Mouse (Mus musculus) heart, postnatal 4 days (tissue): ENCODE data around the gene Ccr3. TPM values are rescaled to one million over a fixed set of nuclear protein-coding genes. Genes with fewer than 3 reads are reported as not detected.
"Not testable (repeated sequence)": the region's sequence is repeated elsewhere in the genome, so short reads cannot be mapped to it uniquely, and the experiment has no call there.

ENCODE experiments used
- DNase-seq: peaks from one replicate; pipeline ENCODE4 v3.0.0; 2021
- total RNA-seq, 2 experiments: library from RNA; stranded (reverse); gene quantifications; 2 replicates each; pipeline ENCODE4 v1.2.3; 2021

Ccr3 gene
- total RNA-seq, 2 experiments from 2014 or later, result not detected

DNA sequence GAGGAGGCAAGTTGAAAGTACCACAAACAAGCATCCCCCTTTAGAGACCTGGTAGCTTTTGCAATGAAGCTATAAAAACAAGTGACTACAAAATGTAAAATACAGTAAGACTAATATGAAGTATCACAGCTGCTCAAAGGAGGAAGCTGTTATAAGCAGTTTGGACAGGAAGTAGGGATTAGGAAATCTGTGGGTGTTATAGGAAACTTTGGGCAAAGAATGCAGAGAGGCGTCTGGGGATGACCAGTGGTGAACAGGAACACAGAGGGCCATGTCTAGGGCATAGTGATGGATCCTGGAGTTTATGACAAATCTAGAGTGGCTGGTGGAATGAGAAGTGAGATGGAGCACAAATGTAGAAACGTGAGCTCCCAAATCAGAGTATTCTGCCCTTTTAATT, 31.8 kb downstream of the Ccr3 start:
- DNase-seq, result no peak

DNA sequence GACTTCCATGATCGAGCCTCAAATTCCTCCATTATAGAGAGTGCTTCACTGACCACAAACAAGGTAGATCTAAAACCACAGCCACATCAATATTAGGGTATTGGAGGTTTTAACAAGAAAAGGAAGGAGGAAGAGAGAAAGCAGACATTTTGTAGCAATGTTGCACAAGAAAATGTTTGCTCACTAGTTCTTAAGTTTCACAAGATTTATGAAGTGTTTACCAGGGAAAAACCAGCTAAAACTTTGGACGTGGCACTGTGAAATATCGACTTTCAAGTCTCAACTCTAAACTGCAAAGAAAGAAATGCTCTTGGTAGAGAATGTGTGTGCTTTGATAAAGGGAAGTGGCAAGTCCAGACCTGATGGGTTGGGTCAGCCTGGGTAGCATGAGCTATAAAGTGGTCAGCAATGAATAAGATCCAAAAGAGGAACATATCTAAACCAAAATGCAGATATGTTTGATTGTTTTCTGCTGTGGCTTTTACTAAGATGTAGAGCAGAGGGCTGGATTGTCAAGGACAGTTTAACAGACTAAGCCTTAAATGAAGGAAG, 34.5 kb downstream of the Ccr3 start:
- DNase-seq, result no peak

DNA sequence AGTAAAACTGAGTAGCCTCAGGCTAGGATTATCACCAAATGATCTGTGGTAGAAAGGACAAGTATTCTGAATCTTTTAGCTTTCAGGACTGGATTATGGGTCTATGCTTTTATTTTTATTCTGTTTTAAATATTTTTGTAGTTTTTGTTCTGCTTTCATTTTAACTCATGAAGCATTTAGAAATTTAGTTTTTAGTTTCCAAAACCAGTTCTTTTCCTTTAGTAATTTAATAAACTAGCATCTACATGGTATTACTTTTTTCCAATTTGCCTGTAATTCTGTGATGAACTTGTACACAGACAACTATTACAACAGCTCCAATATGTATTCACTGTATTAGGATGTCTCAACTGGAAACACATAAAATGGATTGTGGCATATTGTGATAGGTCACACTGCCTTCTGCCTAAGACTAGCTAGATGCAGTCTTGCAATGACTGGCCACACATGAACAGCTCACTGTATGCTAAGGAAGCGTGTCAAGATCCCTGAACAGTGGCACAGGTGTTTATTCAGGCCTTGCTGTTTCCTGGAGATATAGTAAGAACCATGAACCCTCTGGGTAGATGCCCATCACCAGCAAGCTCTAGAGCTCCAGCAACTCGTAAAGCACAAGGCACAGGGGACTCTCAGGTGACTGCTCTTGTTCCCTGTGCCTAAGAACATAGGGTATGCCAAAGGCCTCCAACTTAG, 38.0 kb downstream of the Ccr3 start:
- DNase-seq, result no peak

DNA sequence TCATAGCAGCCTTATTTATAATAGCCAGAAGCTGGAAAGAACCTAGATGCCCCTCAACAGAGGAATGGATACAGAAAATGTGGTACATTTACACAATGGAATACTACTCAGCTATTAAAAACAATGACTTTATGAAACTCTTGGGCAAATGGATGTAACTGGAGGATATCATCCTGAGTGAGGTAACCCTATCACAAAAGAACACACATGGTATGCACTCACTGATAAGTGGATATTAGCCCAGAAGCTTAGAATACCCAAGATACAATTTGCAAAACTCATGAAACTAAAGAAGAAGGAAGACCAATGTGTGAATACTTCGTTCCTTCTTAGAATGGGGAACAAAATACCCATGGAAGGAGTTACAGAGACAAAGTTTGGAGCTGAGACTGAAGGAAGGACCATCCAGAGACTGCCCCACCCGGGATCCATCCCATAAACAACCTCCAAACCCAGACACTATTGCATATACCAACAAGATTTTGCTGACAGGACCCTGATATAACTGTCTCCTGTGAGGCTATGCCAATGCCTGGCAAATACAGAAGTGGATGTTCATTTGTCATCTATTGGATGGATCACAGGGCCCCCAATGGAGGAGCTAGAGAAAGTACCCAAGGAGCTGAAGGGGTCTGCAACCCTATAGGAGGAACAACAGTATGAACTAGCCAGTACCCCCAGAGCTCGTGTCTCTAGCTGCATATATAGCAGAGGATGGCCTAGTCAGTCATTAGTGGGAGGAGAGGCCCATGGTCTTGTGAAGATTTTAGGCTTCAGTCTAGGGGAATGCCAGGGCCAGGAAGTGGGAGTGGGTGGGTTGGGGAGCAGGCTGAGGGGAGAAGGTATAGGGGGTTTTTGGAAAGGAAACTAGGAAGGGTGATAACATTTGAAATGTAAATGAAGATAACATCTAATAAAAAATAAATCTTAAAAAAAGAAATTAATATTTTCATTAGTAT, 40.0 kb downstream of the Ccr3 start:
- not testable (repeated sequence) for DNase-seq

DNA sequence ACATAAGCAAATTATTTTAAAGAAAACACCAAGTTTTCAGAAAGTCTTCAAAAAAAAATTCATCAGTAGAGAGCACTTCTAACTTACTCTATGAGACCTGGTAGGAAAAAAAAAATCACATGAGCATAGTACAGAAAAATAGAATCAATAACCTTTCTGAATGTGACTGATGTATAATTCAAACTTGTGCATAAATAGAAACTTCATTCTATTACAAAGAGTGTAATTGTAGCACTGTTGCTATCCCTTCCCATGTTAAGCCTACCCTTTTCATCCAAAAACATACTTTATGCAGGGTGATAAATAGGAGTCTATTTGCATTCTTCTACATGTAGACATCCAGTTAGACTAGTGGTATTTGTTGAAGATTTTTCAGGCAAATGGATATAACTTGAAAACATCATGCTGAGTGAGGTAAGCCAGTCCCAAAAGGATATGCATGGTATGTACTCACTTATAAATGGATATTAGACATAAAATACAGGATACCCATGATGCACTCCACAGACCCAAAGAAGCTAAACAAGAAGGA, 44.9 kb downstream of the Ccr3 start:
- DNase-seq, result no peak

DNA sequence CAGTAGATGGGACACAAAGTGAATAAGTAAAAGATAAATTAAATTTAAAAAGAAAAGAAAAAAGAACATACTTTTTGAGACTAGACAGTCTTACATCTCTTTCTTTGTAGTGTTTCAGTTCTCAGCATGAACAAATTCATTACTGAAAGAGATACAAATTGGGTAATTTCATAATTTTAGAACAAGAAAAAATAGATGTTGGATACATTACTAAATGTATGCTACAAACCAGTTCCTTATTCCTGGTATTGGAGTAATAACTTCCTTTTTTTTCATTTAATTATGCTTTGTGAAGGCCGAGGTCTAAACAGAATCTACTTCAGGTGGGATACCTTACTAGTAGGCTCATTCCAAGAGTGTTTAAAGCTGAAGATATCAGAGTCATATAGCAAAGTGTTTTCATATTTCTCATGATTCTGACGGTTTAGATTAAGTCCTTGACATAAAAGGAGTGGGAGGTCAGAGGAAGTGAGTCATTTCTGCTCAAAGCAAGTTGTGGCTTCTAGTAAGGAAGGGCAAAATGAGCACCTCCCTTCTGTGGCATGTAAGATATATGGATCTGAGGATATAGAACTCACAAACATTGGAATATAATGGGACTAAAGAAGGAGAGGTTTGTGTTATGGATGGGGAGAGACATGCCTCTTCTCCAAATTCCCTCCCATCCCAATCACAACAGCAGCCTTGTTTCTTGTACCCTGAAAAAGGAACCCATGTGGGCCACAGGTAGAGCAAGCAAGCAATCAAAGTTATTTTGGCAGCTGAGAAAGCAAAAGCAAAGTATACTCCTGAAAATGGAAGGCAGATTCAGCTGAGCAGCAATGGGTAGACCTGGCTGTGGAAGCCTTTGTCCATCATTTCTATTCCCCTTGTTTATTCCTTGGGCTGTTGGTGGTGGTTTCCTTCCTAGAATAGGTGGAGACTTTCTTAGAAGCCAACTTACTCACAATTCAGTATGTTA, 46.6 kb downstream of the Ccr3 start:
- no peak for DNase-seq

DNA sequence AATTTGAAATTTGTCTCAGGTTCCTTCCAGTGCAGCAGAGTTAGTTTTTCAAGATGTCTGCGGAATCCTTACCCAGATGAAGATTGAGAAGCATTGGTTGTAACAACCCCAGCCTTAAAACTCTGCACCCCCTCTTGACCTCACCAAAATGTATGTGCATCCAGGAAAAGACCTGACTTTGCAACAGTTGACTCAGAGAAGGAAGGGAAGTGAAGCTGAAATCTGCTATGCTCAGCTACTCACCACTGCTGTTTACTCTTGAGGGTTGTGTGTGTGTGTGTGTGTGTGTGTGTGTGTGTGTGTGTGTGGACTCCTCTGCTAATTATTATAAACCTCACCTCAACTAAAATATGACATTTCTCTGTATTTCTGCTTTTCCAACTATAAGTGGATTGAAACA, 49.7 kb downstream of the Ccr3 start:
- DNase-seq, result no peak

DNA sequence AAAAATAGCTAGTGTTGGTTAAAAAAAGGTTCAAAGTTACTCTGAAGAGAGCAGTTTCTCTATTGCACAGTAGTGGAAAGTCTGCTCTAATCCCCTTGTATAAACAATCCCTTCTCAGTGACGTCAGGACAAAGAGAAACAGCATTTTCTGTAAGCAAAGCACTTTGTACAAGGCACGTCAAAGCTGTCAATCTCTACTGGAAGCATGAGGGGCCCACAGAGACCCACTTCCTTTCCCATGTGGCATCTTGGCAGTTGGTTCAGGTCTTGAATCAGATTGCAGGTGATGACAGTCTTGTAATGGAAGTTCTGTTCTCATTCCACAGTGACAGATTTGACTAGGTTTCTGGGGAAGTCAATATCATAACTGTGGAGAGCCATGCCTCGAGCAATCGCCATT, 58.0 kb downstream of the Ccr3 start:
- DNase-seq, result no peak

DNA sequence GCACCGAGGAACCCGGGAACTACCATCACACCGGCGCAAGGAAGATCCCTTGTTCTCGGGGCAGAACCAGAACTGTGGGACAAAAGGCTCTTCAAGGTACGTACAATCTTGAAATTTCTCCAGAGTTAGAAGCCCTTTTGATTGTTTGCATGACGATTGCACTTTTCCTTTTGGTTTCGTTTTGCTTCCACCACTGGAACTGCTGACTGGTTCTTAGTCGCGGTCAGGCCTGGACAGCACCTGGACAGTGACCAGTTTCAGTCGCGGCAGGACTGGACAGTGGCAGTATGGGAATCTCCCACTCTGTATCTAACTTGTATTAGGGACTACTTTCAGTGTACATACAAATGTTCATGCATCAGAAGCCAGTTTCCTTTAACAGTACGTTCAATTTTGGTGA, 58.7 kb downstream of the Ccr3 start:
- DNase-seq, result not testable (repeated sequence)

Other genes with a start within 250 kb of the Ccr3 start
- gene Cxcr6, start 215.5 kb upstream of the Ccr3 start, total RNA-seq, result not detected
- 100 to 1,000 TPM; 156 to 161 TPM for gene Fyco1, start 170.1 kb upstream of the Ccr3 start, total RNA-seq
- not detected for gene Xcr1, start 159.9 kb upstream of the Ccr3 start, total RNA-seq
- gene Ccr1, start 53.3 kb upstream of the Ccr3 start, total RNA-seq, result under 1 TPM; 0.77 to 0.79 TPM
- gene Ccr1l1, start 43.6 kb upstream of the Ccr3 start, total RNA-seq, result not detected
- under 1 TPM; 0.70 to 0.74 TPM for gene Ccr2, start 80.0 kb downstream of the Ccr3 start, total RNA-seq
- 1 to 10 TPM; 1.0 to 1.3 TPM for gene Ccr5, start 99.6 kb downstream of the Ccr3 start, total RNA-seq